Mouse (Mus musculus): Measurements from ENCODE around the gene Rsl24d1. TPM values are rescaled to one million over a fixed set of nuclear protein-coding genes. Genes with fewer than 3 reads are reported as not detected.

The Rsl24d1 gene
- polyA plus RNA-seq, 1 experiment from 2014 or later = 41.0 TPM

DNA sequence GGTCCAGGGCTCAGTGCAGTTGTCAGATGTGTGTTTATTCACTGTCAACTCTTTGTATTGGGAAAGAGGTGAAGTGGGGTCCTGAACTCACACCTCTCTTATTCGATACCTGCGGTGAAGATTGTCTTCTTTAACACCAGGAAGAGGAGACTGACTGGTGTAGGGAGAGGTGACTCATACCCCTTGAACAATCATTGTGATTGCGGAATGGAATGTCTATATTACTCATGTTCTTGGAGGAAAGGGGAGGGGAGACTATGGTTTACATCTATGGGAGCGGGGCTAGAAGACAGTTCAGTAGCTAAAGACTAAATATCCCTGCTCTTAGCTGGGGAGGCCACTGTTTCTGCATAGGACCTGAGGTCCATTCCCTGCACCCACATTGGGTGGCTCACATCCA is 17.3 kb downstream of the Rsl24d1 start:
- H3K4me1 ChIP-seq (replicated peaks) = no peaks in the 10 kb centered on the region
- H3K9ac ChIP-seq = no peak overlapping the region
- H3K9me3 ChIP-seq (replicated peaks) = no peaks in the 10 kb centered on the region
- H3K4me3 ChIP-seq (replicated peaks) = no peak overlapping the region
- WGBS (ENCODE audit: insufficient replicate concordance) = 83% methylated on average over 4 of the region's 4 CpGs
- no peak overlapping the region for H3K27ac ChIP-seq (replicated peaks)
- no peaks in the 10 kb centered on the region for H3K27me3 ChIP-seq
- no peak overlapping the region for H3K4me2 ChIP-seq
- no peak for ATAC-seq (ENCODE audit: insufficient read depth)
- peaks cover 38% of the 10 kb centered on the region for H3K36me3 ChIP-seq (replicated peaks)

GRCm38 (mm10) chr9:73137341-73137886 is 24.2 kb downstream of the Rsl24d1 start:
- no peak overlapping the region for H3K4me2 ChIP-seq
- H3K9ac ChIP-seq = no peak overlapping the region
- no peaks in the 10 kb centered on the region for H3K4me1 ChIP-seq (replicated peaks)
- 48% methylated on average over 11 of the region's 11 CpGs for WGBS (ENCODE audit: insufficient replicate concordance)
- no peaks in the 10 kb centered on the region for H3K27me3 ChIP-seq
- H3K4me3 ChIP-seq (replicated peaks) = no peak overlapping the region
- no peaks in the 10 kb centered on the region for H3K9me3 ChIP-seq (replicated peaks)
- no peak for ATAC-seq (ENCODE audit: insufficient read depth)
- no peak overlapping the region for H3K27ac ChIP-seq (replicated peaks)
- no peaks in the 10 kb centered on the region for H3K36me3 ChIP-seq (replicated peaks)

- Histone ChIP-seq H3K4me3 (replicated peaks) (no peak overlapping the region), H3K4me1 (replicated peaks) (no peaks in the 10 kb centered on the region), H3K9ac (no peak overlapping the region), H3K27me3 (no peaks in the 10 kb centered on the region), H3K36me3 (replicated peaks) (no peaks in the 10 kb centered on the region), H3K4me2 (no peak overlapping the region), H3K9me3 (replicated peaks) (peaks cover 8% of the 10 kb centered on the region), H3K27ac (replicated peaks) (no peak overlapping the region)
- whole genome bisulfite sequencing (ENCODE audit: insufficient replicate concordance) = 42% methylated on average over 9 of the region's 9 CpGs
- ATAC-seq (ENCODE audit: insufficient read depth) = no peak
Measured at GRCm38 (mm10) chr9:73154347-73154746, 41.1 kb downstream of the Rsl24d1 start.

- ATAC-seq (ENCODE audit: insufficient read depth) = no peak
- 54% methylated on average over 4 of the region's 4 CpGs for WGBS (ENCODE audit: insufficient replicate concordance)
Measured at GRCm38 (mm10) chr9:73157968-73158367, 44.7 kb downstream of the Rsl24d1 start.

DNA sequence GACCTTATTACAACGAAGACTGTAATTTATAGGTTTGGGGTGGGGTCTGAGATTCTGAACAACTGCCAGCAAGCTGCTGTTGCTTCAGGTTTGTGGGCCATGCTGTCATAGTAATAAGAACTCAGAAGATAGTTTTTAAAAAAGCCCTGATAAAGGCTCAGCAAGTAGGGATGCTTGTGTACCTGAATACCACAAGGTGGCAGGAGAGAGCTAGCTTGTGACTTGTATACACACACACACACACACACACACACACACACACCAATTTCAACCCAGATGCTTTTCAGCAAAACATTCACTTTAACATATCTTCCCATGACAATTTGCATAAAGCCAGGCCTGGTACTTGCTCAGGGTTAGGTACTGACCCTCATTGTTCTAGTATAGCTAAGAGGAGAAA is 46.0 kb downstream of the Rsl24d1 start:
- no peak overlapping the region for H3K9ac ChIP-seq
- 32% methylated on average over 1 of the region's 1 CpGs for WGBS (ENCODE audit: insufficient replicate concordance)
- H3K27ac ChIP-seq (replicated peaks) = no peak overlapping the region
- no peaks in the 10 kb centered on the region for H3K4me1 ChIP-seq (replicated peaks)
- H3K4me3 ChIP-seq (replicated peaks) = no peak overlapping the region
- H3K27me3 ChIP-seq = no peaks in the 10 kb centered on the region
- H3K9me3 ChIP-seq (replicated peaks) = peaks cover 8% of the 10 kb centered on the region
- no peak for ATAC-seq (ENCODE audit: insufficient read depth)
- no peak overlapping the region for H3K4me2 ChIP-seq
- no peaks in the 10 kb centered on the region for H3K36me3 ChIP-seq (replicated peaks)

More at GRCm38 (mm10) chr9:73157968-73158367, 44.7 kb downstream of the Rsl24d1 start:
- Histone ChIP-seq H3K4me2 (no peak overlapping the region), H3K9me3 (replicated peaks) (peaks cover 8% of the 10 kb centered on the region), H3K36me3 (replicated peaks) (no peaks in the 10 kb centered on the region), H3K27ac (replicated peaks) (peak overlapping the region; percentile 33; the same call in 1 of the 2 replicates), H3K9ac (no peak overlapping the region), H3K4me1 (replicated peaks) (no peaks in the 10 kb centered on the region), H3K27me3 (no peaks in the 10 kb centered on the region), H3K4me3 (replicated peaks) (no peak overlapping the region)

GRCm38 (mm10) chr9:73162571-73163333 is 49.5 kb downstream of the Rsl24d1 start:
- Histone ChIP-seq H3K4me2 (peak overlapping the region; percentile 50), H3K27ac (replicated peaks) (no peak overlapping the region), H3K27me3 (no peaks in the 10 kb centered on the region), H3K9me3 (replicated peaks) (peaks cover 5% of the 10 kb centered on the region), H3K4me1 (replicated peaks) (no peaks in the 10 kb centered on the region), H3K36me3 (replicated peaks) (no peaks in the 10 kb centered on the region), H3K9ac (no peak overlapping the region), H3K4me3 (replicated peaks) (no peak overlapping the region; the same call in 1 of the 2 replicates)
- 19% methylated on average over 26 of the region's 26 CpGs for WGBS (ENCODE audit: insufficient replicate concordance)
- no peak for ATAC-seq (ENCODE audit: insufficient read depth)

DNA sequence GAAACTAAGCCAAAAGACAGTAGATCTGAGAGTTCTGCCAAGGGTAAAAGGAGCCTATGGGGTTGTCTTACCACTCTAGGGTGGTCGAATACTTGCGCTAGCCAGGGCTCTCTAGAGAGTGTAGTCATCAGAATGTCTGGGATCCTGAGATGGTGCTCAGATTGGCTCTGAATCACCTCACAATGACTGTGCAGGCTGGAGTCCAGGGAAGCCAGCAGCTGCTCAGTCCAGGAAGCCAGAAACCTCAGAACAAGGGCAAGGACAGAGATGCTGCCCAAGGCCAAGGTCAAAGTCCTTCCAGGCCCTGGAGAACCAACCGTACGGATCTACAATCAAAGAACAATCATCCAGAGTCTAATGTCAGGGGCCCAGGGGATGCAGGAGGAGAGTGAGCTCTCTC is 52.4 kb downstream of the Rsl24d1 start:
- Histone ChIP-seq H3K4me3 (replicated peaks) (no peak overlapping the region), H3K9ac (no peak overlapping the region), H3K4me1 (replicated peaks) (no peaks in the 10 kb centered on the region), H3K27ac (replicated peaks) (no peak overlapping the region), H3K4me2 (no peak overlapping the region), H3K9me3 (replicated peaks) (no peaks in the 10 kb centered on the region), H3K27me3 (no peaks in the 10 kb centered on the region), H3K36me3 (replicated peaks) (no peaks in the 10 kb centered on the region)
- 76% methylated on average over 4 of the region's 4 CpGs for WGBS (ENCODE audit: insufficient replicate concordance)
- ATAC-seq (ENCODE audit: insufficient read depth) = no peak

Other genes starting within 250 kb of the Rsl24d1 start
- 0.10 and 0.12 TPM in 2 replicates for gene Pygo1, start 187.8 kb upstream of the Rsl24d1 start, polyA plus RNA-seq (2015; fragmentation: Nextera tagmentation; extraction: Ambion mirVana)
- gene Dyx1c1, start 154.6 kb upstream of the Rsl24d1 start, polyA plus RNA-seq (2015; fragmentation: Nextera tagmentation; extraction: Ambion mirVana) = 0.14 and 0.20 TPM in 2 replicates
- not detected in 2 replicates for gene Gm44503, start 154.6 kb upstream of the Rsl24d1 start, polyA plus RNA-seq (2015; fragmentation: Nextera tagmentation; extraction: Ambion mirVana)
- 2.4 and 2.5 TPM in 2 replicates for gene Ccpg1os, start 128.0 kb upstream of the Rsl24d1 start, polyA plus RNA-seq (2015; fragmentation: Nextera tagmentation; extraction: Ambion mirVana)
- 11.4 and 11.8 TPM in 2 replicates for gene Ccpg1, start 128.0 kb upstream of the Rsl24d1 start, polyA plus RNA-seq (2015; fragmentation: Nextera tagmentation; extraction: Ambion mirVana)
- gene Pigb, start 73.0 kb upstream of the Rsl24d1 start, polyA plus RNA-seq (2015; fragmentation: Nextera tagmentation; extraction: Ambion mirVana) = 4.3 and 4.6 TPM in 2 replicates
- gene Rab27a, start 68.6 kb upstream of the Rsl24d1 start, polyA plus RNA-seq (2015; fragmentation: Nextera tagmentation; extraction: Ambion mirVana) = 6.6 and 7.5 TPM in 2 replicates
- gene Khdc3, start 11.6 kb upstream of the Rsl24d1 start, polyA plus RNA-seq (2015; fragmentation: Nextera tagmentation; extraction: Ambion mirVana) = 0.05 TPM in 1 of 2 replicates, not detected in the other
- gene Gm20509, start 11.0 kb upstream of the Rsl24d1 start, polyA plus RNA-seq (2015; fragmentation: Nextera tagmentation; extraction: Ambion mirVana) = not detected in 2 replicates